Mouse (Mus musculus) heart, postnatal 0 days (tissue): ENCODE measurements around the gene Dok3.

Experiments used
- CTCF ChIP-seq: IDR thresholded peaks from 2 replicates; pipeline ENCODE4 v1.5.1; 2016; ENCODE audit warnings: antibody characterized with exemption, control low read depth, low read depth
- EP300 ChIP-seq: IDR thresholded peaks from 2 replicates; pipeline ENCODE4 v1.6.1; 2016; ENCODE audit warnings: antibody characterized with exemption, low read depth

DNA sequence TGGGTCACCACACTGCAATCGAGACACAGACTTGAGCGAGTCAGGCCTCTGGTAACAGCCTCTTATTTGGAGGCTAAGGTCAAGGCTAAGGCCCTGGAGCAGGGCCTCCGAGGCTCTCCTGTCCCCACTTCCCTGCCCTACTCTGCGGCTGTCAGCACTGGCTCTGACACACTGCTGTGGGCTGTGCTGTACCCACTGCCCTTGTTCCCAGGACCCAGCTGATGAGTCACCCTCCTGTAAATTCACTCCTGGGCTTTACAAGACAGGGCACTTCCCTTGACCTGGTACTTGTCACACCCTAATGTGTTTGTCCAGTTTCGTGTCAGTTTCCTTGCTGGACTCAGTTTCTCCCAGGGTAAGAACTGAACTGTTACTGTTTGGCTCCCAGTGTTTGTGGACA lies 19.3 kb upstream of the Dok3 start:
- TF ChIP-seq CTCF: no peak
- no peak for TF ChIP-seq EP300
